In genomic region chr12:106308291-106308955, GRCm38 (mm10) we compare ENCODE assay signal across 14 mouse cellular contexts.
"Had no signal": no experiment of that assay in that cellular context is flagged by ENCODE, and none has a peak within 500 bp of the region (broad histone marks: within the 10 kb centered on the region; RNA-seq: fewer than 3 reads in every experiment).

No protein-coding gene starts in this region.

- ATAC-seq: midbrain, embryonic 15.5 days had no signal

- H3K4me2 ChIP-seq: limb, embryonic 13.5 days; midbrain, embryonic 15.5 days; neural tube, embryonic 13.5 days had no signal

- H3K27ac ChIP-seq: kidney, postnatal 0 days; limb, embryonic 13.5 days; liver, embryonic 14.5 days; midbrain, embryonic 15.5 days; neural tube, embryonic 13.5 days had no signal

- DNase-seq: kidney, adult 11 months; kidney, adult 9 months; kidney, postnatal 36 days; layer of hippocampus, adult 9-11 months; layer of hippocampus, postnatal 36 days; left cerebral cortex, postnatal 4 days; lung, adult 18-20 months; retina, postnatal 1 day; right cerebral cortex, postnatal 4 days had no signal

- H3K4me3 ChIP-seq: limb, embryonic 13.5 days; midbrain, embryonic 15.5 days; neural tube, embryonic 13.5 days had no signal

- H3K36me3 ChIP-seq: limb, embryonic 13.5 days; midbrain, embryonic 15.5 days; neural tube, embryonic 13.5 days had no signal

- H3K9ac ChIP-seq: limb, embryonic 13.5 days; liver, embryonic 14.5 days; midbrain, embryonic 15.5 days; neural tube, embryonic 13.5 days had no signal

- H3K9me3 ChIP-seq: limb, embryonic 13.5 days; midbrain, embryonic 15.5 days; neural tube, embryonic 13.5 days had no signal
